Mouse (Mus musculus): ENCODE results near the gene AA986860. TPM values are rescaled to one million over a fixed set of nuclear protein-coding genes. Genes with fewer than 3 reads are reported as not detected.

The AA986860 gene
- polyA plus RNA-seq, 1 experiment from 2014 or later = 55.7 TPM

GRCm38 (mm10) chr1:130729153-130729552 lies 2.6 kb upstream of the AA986860 start, which contains the start of gene Pfkfb2:
Pfkfb2 (minus strand) TSS chr1:130729253.
- no peaks in the 10 kb centered on the region for H3K9me3 ChIP-seq (ENCODE audit: control insufficient read depth, low read length)
- H3K4me3 ChIP-seq (ENCODE audit: low read depth, low read length) = no peak within 1 kb of the TSS
- 73% methylated on average over 2 of the region's 2 CpGs for WGBS
- H3K9ac ChIP-seq (ENCODE audit: low read length) = no peak within 1 kb of the TSS
- H3K27me3 ChIP-seq (replicated peaks; ENCODE audit: control insufficient read depth, insufficient read depth, low read length) = no peaks in the 10 kb centered on the region
- H3K27ac ChIP-seq (ENCODE audit: low read depth) = no peak within 1 kb of the TSS
- ATAC-seq (replicated peaks; ENCODE audit: low FRiP score, low TSS enrichment, low read depth) (no peak), DNase-seq (ENCODE audit: low spot score) (no peak)
- peaks cover 8% of the 10 kb centered on the region; the same call in 1 of the 2 replicates for H3K4me1 ChIP-seq (replicated peaks; ENCODE audit: control insufficient read depth, insufficient read depth, low read length)
- H3K36me3 ChIP-seq (ENCODE audit: control insufficient read depth, insufficient read depth, low read length) = no peaks in the 10 kb centered on the region
- no peak within 1 kb of the TSS for H3K4me2 ChIP-seq (ENCODE audit: low read length)

- H3K4me2 ChIP-seq (ENCODE audit: low read length) = peak overlapping the region; percentile 43
- peak overlapping the region; percentile 33 for H3K4me3 ChIP-seq (ENCODE audit: low read depth, low read length)
- H3K4me1 ChIP-seq (replicated peaks; ENCODE audit: control insufficient read depth, insufficient read depth, low read length) = peaks cover 15% of the 10 kb centered on the region
- 72% methylated on average over 13 of the region's 13 CpGs for WGBS
- H3K36me3 ChIP-seq (ENCODE audit: control insufficient read depth, insufficient read depth, low read length) = no peaks in the 10 kb centered on the region
- H3K27ac ChIP-seq (ENCODE audit: low read depth) = peak overlapping the region; percentile 62
- DNase-seq (ENCODE audit: low spot score) (no peak), ATAC-seq (replicated peaks; ENCODE audit: low FRiP score, low TSS enrichment, low read depth) (0 out of 2 replicates have a peak, but pooled peaks have one; percentile 9)
- no peaks in the 10 kb centered on the region for H3K9me3 ChIP-seq (ENCODE audit: control insufficient read depth, low read length)
- no peaks in the 10 kb centered on the region for H3K27me3 ChIP-seq (replicated peaks; ENCODE audit: control insufficient read depth, insufficient read depth, low read length)
- H3K9ac ChIP-seq (ENCODE audit: low read length) = peak overlapping the region; percentile 23
These were observed 1.2 kb downstream of the AA986860 start for GRCm38 (mm10) chr1:130732706-130733658.

- H3K4me2 ChIP-seq (ENCODE audit: low read length) = peak overlapping the region; percentile 43
- peak; percentile 37 for ATAC-seq (replicated peaks; ENCODE audit: low FRiP score, low TSS enrichment, low read depth)
- peaks cover 15% of the 10 kb centered on the region for H3K4me1 ChIP-seq (replicated peaks; ENCODE audit: control insufficient read depth, insufficient read depth, low read length)
- H3K9me3 ChIP-seq (ENCODE audit: control insufficient read depth, low read length) = no peaks in the 10 kb centered on the region
- peak overlapping the region; percentile 62 for H3K27ac ChIP-seq (ENCODE audit: low read depth)
- H3K9ac ChIP-seq (ENCODE audit: low read length) = peak overlapping the region; percentile 23
- H3K4me3 ChIP-seq (ENCODE audit: low read depth, low read length) = peak overlapping the region; percentile 33
- WGBS = 64% methylated on average over 4 of the region's 4 CpGs
- no peaks in the 10 kb centered on the region for H3K36me3 ChIP-seq (ENCODE audit: control insufficient read depth, insufficient read depth, low read length)
- H3K27me3 ChIP-seq (replicated peaks; ENCODE audit: control insufficient read depth, insufficient read depth, low read length) = no peaks in the 10 kb centered on the region
- no peak for DNase-seq (ENCODE audit: low spot score)
These were observed 1.9 kb downstream of the AA986860 start for GRCm38 (mm10) chr1:130733671-130734070.

- Histone ChIP-seq H3K27me3 (replicated peaks; ENCODE audit: control insufficient read depth, insufficient read depth, low read length) (no peaks in the 10 kb centered on the region), H3K9ac (ENCODE audit: low read length) (peak overlapping the region; percentile 21), H3K9me3 (ENCODE audit: control insufficient read depth, low read length) (no peaks in the 10 kb centered on the region), H3K4me2 (ENCODE audit: low read length) (peak overlapping the region; percentile 36), H3K4me1 (replicated peaks; ENCODE audit: control insufficient read depth, insufficient read depth, low read length) (peaks cover 15% of the 10 kb centered on the region), H3K36me3 (ENCODE audit: control insufficient read depth, insufficient read depth, low read length) (no peaks in the 10 kb centered on the region), H3K4me3 (ENCODE audit: low read depth, low read length) (peak overlapping the region; percentile 33), H3K27ac (ENCODE audit: low read depth) (peak overlapping the region; percentile 62)
- 39% methylated on average over 5 of the region's 5 CpGs for WGBS
- DNase-seq (ENCODE audit: low spot score) (no peak), ATAC-seq (replicated peaks; ENCODE audit: low FRiP score, low TSS enrichment, low read depth) (no peak)
These were observed 2.7 kb downstream of the AA986860 start for GRCm38 (mm10) chr1:130734452-130734851.

GRCm38 (mm10) chr1:130734852-130735251 lies 3.1 kb downstream of the AA986860 start:
- Histone ChIP-seq H3K36me3 (ENCODE audit: control insufficient read depth, insufficient read depth, low read length) (no peaks in the 10 kb centered on the region), H3K4me3 (ENCODE audit: low read depth, low read length) (peak overlapping the region; percentile 33), H3K27me3 (replicated peaks; ENCODE audit: control insufficient read depth, insufficient read depth, low read length) (no peaks in the 10 kb centered on the region), H3K9ac (ENCODE audit: low read length) (peak overlapping the region; percentile 21), H3K4me2 (ENCODE audit: low read length) (peak overlapping the region; percentile 36), H3K27ac (ENCODE audit: low read depth) (peak overlapping the region; percentile 62), H3K9me3 (ENCODE audit: control insufficient read depth, low read length) (no peaks in the 10 kb centered on the region), H3K4me1 (replicated peaks; ENCODE audit: control insufficient read depth, insufficient read depth, low read length) (peaks cover 15% of the 10 kb centered on the region)
- ATAC-seq (replicated peaks; ENCODE audit: low FRiP score, low TSS enrichment, low read depth) (no peak), DNase-seq (ENCODE audit: low spot score) (no peak)
- 38% methylated on average over 8 of the region's 8 CpGs for WGBS

GRCm38 (mm10) chr1:130737411-130737881 lies 5.7 kb downstream of the AA986860 start:
- ATAC-seq (replicated peaks; ENCODE audit: low FRiP score, low TSS enrichment, low read depth) (peak; percentile 78), DNase-seq (ENCODE audit: low spot score) (peak; percentile 65)
- peaks cover 12% of the 10 kb centered on the region; the same call in 1 of the 2 replicates for H3K36me3 ChIP-seq (ENCODE audit: control insufficient read depth, insufficient read depth, low read length)
- H3K4me2 ChIP-seq (ENCODE audit: low read length) = peak overlapping the region; percentile 22; the same call in 1 of the 2 replicates
- no peaks in the 10 kb centered on the region for H3K9me3 ChIP-seq (ENCODE audit: control insufficient read depth, low read length)
- H3K27ac ChIP-seq (ENCODE audit: low read depth) = no peak overlapping the region
- no peaks in the 10 kb centered on the region for H3K27me3 ChIP-seq (replicated peaks; ENCODE audit: control insufficient read depth, insufficient read depth, low read length)
- WGBS = 33% methylated on average over 11 of the region's 11 CpGs
- H3K4me1 ChIP-seq (replicated peaks; ENCODE audit: control insufficient read depth, insufficient read depth, low read length) = peaks cover 13% of the 10 kb centered on the region
- no peak overlapping the region for H3K9ac ChIP-seq (ENCODE audit: low read length)
- H3K4me3 ChIP-seq (ENCODE audit: low read depth, low read length) = no peak overlapping the region

GRCm38 (mm10) chr1:130737916-130738315 lies 6.1 kb downstream of the AA986860 start:
- peak; percentile 55 for DNase-seq (ENCODE audit: low spot score)
- 84% methylated on average over 7 of the region's 7 CpGs for WGBS
- peaks cover 13% of the 10 kb centered on the region for H3K4me1 ChIP-seq (replicated peaks; ENCODE audit: control insufficient read depth, insufficient read depth, low read length)
- ATAC-seq (replicated peaks; ENCODE audit: low FRiP score, low TSS enrichment, low read depth) = no peak
- no peak overlapping the region for H3K4me2 ChIP-seq (ENCODE audit: low read length)
- no peaks in the 10 kb centered on the region for H3K9me3 ChIP-seq (ENCODE audit: control insufficient read depth, low read length)
- H3K4me3 ChIP-seq (ENCODE audit: low read depth, low read length) = no peak overlapping the region
- H3K27me3 ChIP-seq (replicated peaks; ENCODE audit: control insufficient read depth, insufficient read depth, low read length) = no peaks in the 10 kb centered on the region
- H3K27ac ChIP-seq (ENCODE audit: low read depth) = no peak overlapping the region
- peaks cover 14% of the 10 kb centered on the region; the same call in 1 of the 2 replicates for H3K36me3 ChIP-seq (ENCODE audit: control insufficient read depth, insufficient read depth, low read length)
- no peak overlapping the region for H3K9ac ChIP-seq (ENCODE audit: low read length)

GRCm38 (mm10) chr1:130738551-130739106 lies 6.9 kb downstream of the AA986860 start:
- H3K27ac ChIP-seq (ENCODE audit: low read depth) = no peak overlapping the region
- WGBS = 54% methylated on average over 3 of the region's 3 CpGs
- no peak overlapping the region for H3K9ac ChIP-seq (ENCODE audit: low read length)
- no peak overlapping the region for H3K4me2 ChIP-seq (ENCODE audit: low read length)
- H3K9me3 ChIP-seq (ENCODE audit: control insufficient read depth, low read length) = no peaks in the 10 kb centered on the region
- no peaks in the 10 kb centered on the region for H3K27me3 ChIP-seq (replicated peaks; ENCODE audit: control insufficient read depth, insufficient read depth, low read length)
- ATAC-seq (replicated peaks; ENCODE audit: low FRiP score, low TSS enrichment, low read depth) (peak; percentile 24), DNase-seq (ENCODE audit: low spot score) (no peak)
- H3K4me1 ChIP-seq (replicated peaks; ENCODE audit: control insufficient read depth, insufficient read depth, low read length) = peaks cover 13% of the 10 kb centered on the region
- peaks cover 14% of the 10 kb centered on the region; the same call in 1 of the 2 replicates for H3K36me3 ChIP-seq (ENCODE audit: control insufficient read depth, insufficient read depth, low read length)
- no peak overlapping the region for H3K4me3 ChIP-seq (ENCODE audit: low read depth, low read length)
